Mouse (Mus musculus): ENCODE measurements around the gene Gm49384.

GRCm38 (mm10) chr12:69190074-69190473 is 14.0 kb downstream of the Gm49384 start:
- TF ChIP-seq POLR2A (IDR thresholded peaks at IDR 0.05; ENCODE audit: low read depth, low read length) (no peak), CTCF (IDR thresholded peaks at IDR 0.05; ENCODE audit: extremely low read depth, insufficient read length, insufficient replicate concordance, low read depth, low read length) (no peak)

Data from small intestine, adult 2 months (tissue).